Mouse (Mus musculus) heart, embryonic 10.5 days (tissue): ENCODE results near the gene Gm20388. TPM values are rescaled to one million over a fixed set of nuclear protein-coding genes. Genes with fewer than 3 reads are reported as not detected.
A peak's percentile ranks its signal among the peaks of the same experiment; 100 is the strongest.
"Not testable (repeated sequence)": the region's sequence is repeated elsewhere in the genome, so short reads cannot be mapped to it uniquely, and the experiment has no call there.

Experiments
- DNase-seq: peaks from one replicate; pipeline ENCODE4 v3.0.0-alpha.2; 2017; ENCODE audit warnings: low spot score
- H3K27ac ChIP-seq: fragments of 300-500 bp; sonication (generic); 2 replicates; pipeline ENCODE4 v1.5.1; 2016; ENCODE audit warnings: mild to moderate bottlenecking
- H3K27me3 ChIP-seq: fragments of 300-500 bp; sonication (generic); 2 replicates; pipeline ENCODE4 v1.6.1; 2016; ENCODE audit warnings: mild to moderate bottlenecking; ENCODE audit not compliant: poor library complexity, insufficient read depth, severe bottlenecking
- H3K36me3 ChIP-seq: fragments of 300-500 bp; sonication (generic); 2 replicates; pipeline ENCODE4 v1.6.1; 2016; ENCODE audit warnings: mild to moderate bottlenecking, moderate library complexity
- H3K4me1 ChIP-seq: fragments of 300-500 bp; sonication (generic); 2 replicates; pipeline ENCODE4 v1.6.1; 2016; ENCODE audit warnings: mild to moderate bottlenecking
- H3K4me3 ChIP-seq: fragments of 300-500 bp; sonication (generic); 2 replicates; pipeline ENCODE4 v1.5.1; 2016; ENCODE audit warnings: mild to moderate bottlenecking, moderate library complexity
- H3K9me3 ChIP-seq: fragments of 300-500 bp; sonication (generic); 2 replicates; pipeline ENCODE4 v1.6.1; 2016; ENCODE audit warnings: mild to moderate bottlenecking, moderate library complexity
- WGBS: fragments of 180-500 bp; shearing (Covaris S2); methylation state at CpG from one replicate; pipeline ENCODE4 v1.1.7; 2016; 5-methylcytosine and 5-hydroxymethylcytosine counted together
- polyA plus RNA-seq: library from polyadenylated mRNA; unstranded; fragments of >200 nt; fragmentation: Nextera tagmentation; extraction: Ambion mirVana; gene quantifications from 2 replicates; pipeline ENCODE4 v1.2.1, GENCODE M21; 2016

Gene Gm20388
- polyA plus RNA-seq, 1 experiment from 2014 or later: 4.5 TPM

DNA sequence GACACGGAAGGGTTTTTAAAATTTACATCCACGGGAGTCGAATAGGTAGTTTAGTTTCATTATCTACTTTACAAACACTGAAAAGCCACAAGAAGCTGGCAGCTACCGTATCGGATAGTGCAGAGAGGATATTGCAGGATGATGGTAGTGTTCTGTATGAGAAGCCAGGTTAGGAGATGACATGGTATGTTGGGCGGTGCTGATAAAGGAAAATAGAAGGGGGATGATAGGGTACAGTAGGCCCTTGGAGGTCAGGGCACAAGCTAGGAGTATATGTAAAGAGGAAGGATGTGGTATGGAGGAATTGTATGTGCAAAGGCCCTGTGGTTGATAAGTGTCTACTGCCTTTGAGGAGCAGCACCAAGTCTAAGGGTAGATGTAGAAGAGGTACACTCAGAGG is 3543.9 kb downstream of the Gm20388 start:
- Histone ChIP-seq H3K4me1 (no peaks in the 10 kb centered on the region), H3K9me3 (no peaks in the 10 kb centered on the region), H3K4me3 (no peak overlapping the region), H3K27ac (no peak overlapping the region), H3K36me3 (peaks cover 91% of the 10 kb centered on the region), H3K27me3 (no peaks in the 10 kb centered on the region)
- 89% methylated on average over 6 of the region's 6 CpGs for WGBS
- no peak for DNase-seq

DNA sequence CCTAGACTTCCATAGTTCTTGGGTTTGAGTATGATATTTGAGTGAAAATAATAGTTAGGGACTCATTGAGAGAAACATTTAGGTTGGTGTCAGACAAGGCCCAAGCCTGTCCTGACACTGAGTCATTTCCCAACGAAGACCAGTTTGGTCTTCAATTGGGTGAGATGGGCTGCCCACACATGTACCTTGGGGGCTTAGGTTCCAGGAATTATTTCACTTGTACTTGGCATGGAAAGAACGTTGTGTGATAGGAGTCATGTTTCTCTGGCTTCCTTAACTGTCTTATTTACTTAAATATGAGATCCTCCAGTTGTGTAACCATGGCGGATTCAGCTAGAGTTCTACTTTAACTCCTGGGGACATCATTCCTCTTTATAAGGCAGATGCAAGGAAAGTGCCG is 3553.0 kb downstream of the Gm20388 start:
- Histone ChIP-seq H3K27ac (no peak overlapping the region), H3K4me3 (no peak overlapping the region), H3K9me3 (no peaks in the 10 kb centered on the region), H3K36me3 (peaks cover 56% of the 10 kb centered on the region), H3K27me3 (no peaks in the 10 kb centered on the region), H3K4me1 (no peaks in the 10 kb centered on the region)
- 86% methylated on average over 4 of the region's 4 CpGs for WGBS
- no peak for DNase-seq

DNA sequence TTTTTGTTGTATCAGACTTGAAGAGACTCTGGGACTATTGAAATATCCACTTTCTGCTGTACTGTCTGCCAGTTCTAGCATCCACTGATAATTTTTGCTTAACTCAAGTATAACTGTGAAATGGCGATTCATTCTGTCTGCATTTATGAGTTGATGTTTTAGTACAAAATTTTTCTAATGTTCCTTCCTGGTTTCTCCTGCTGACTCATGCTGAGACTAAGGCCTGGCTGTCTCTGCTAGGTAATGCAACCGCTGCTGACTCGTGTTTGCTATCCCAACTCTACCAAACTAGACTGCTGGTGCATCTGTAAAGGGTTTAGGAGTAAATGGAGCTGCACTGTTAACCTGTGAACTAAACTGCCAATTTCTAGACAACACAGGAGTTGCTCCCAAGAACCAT is 3556.8 kb downstream of the Gm20388 start:
- Histone ChIP-seq H3K27me3 (no peaks in the 10 kb centered on the region; the same call in 1 of the 2 replicates), H3K9me3 (no peaks in the 10 kb centered on the region), H3K36me3 (peaks cover 18% of the 10 kb centered on the region), H3K4me1 (no peaks in the 10 kb centered on the region), H3K4me3 (no peak overlapping the region), H3K27ac (no peak overlapping the region)
- no peak for DNase-seq
- 72% methylated on average over 3 of the region's 3 CpGs for whole genome bisulfite sequencing

DNA sequence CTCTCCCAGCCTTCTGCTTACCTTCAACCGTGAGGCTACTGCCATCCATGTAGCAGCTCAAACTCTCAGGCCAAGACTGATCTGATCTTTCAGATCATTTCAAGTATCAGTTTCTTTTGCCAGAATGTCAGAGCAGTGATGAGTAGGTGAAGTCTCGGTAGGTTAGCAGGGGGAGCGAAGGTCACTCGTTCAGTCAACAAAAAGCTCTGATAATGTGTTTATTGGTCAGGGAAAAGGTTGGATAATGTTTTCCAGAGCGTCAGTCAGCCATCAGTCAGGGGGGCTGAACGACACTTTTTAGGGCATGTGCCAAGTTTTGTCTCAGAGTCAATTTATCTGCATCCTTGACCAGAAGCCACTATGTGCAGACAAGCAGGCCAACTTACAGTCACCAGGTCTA is 3562.3 kb downstream of the Gm20388 start:
- not testable (repeated sequence) for H3K4me3 ChIP-seq, H3K9me3 ChIP-seq, DNase-seq, H3K27ac ChIP-seq, H3K27me3 ChIP-seq, H3K36me3 ChIP-seq
- 70% methylated on average over 6 of the region's 6 CpGs for WGBS
- H3K4me1 ChIP-seq: peaks cover 15% of the 10 kb centered on the region

DNA sequence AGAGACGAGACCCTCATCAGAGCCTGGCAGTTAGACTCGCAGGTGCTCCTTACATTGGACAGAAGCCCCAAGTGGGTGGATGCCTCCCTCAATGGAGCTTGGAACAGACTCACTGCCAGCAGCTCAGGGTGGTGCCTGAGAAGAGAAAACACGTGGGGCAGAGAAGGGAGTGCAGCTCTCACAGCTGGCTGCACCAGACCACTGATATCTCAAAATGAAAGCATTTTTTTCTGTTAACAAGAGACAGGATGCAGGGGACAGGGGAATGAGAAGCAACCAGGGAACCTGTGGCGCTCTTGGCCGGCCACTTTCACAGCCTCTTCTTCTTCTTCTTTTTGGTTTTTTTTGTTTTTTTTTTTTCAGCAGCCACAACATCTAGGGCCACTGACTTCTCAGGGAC is 3563.9 kb downstream of the Gm20388 start:
- DNase-seq, H3K27ac ChIP-seq, H3K27me3 ChIP-seq, H3K4me3 ChIP-seq, H3K36me3 ChIP-seq, H3K9me3 ChIP-seq: not testable (repeated sequence)
- H3K4me1 ChIP-seq: peaks cover 26% of the 10 kb centered on the region
- 62% methylated on average over 5 of the region's 5 CpGs for WGBS

DNA sequence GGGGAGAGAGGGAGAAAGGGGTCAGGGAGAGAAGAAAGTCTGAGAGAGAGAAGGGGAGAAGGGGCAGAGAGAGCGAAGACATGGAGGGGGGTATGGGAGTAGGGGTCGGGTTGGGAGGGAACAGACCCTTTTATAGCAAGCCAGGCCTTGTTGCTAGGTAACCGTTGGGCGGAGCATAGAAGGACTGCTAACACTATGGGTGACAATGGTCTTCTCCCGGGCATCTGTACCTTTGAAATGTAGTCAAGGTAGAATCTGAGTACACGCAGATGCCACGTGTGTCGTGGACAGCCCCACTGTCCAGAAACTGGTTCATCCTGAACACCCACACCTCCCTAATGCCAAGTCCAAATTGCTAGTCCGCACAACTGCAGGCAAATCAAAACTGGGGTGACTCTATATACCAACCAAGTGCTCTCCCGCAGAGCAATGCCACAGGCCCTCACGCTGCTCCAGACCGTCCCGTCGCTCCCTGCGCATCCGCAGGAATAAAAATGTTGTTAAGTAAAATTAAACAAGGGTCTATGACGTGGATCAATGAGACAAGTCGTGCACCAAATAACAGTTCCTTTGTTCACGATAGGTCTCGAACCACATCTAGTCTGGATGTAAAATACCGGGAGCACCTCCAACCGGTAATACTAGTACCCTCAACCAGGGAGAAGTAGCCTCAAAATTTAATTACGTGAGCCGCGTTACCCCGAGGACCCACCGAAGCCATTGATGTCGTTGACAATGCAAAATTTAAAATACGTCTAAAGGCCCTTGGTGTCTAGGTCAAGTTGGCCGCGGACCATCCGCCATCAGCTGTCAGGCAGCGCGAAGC is 3566.5 kb downstream of the Gm20388 start:
- peak overlapping the region; percentile 97 for H3K4me3 ChIP-seq
- WGBS: 12% methylated on average over 34 of the region's 34 CpGs
- H3K27me3 ChIP-seq: no peaks in the 10 kb centered on the region
- DNase-seq: no peak
- H3K9me3 ChIP-seq: no peaks in the 10 kb centered on the region
- peaks cover 26% of the 10 kb centered on the region for H3K4me1 ChIP-seq
- peak overlapping the region; percentile 99 for H3K27ac ChIP-seq
- peaks cover 23% of the 10 kb centered on the region for H3K36me3 ChIP-seq

GRCm38 (mm10) chr8:123477737-123478258 is 3567.2 kb downstream of the Gm20388 start, which contains the start of gene Afg3l1:
TSS of gene Afg3l1 (plus strand) at chr8:123477903.
- Histone ChIP-seq H3K4me1 (peaks cover 26% of the 10 kb centered on the region), H3K9me3 (no peaks in the 10 kb centered on the region), H3K27me3 (no peaks in the 10 kb centered on the region), H3K36me3 (peaks cover 30% of the 10 kb centered on the region), H3K27ac (peak within 1 kb of the TSS; percentile 99), H3K4me3 (peak within 1 kb of the TSS; percentile 97)
- WGBS: under 1% methylated on average over 58 of the region's 58 CpGs
- peak; percentile 94 for DNase-seq

GRCm38 (mm10) chr8:123478456-123479218 is 3568.0 kb downstream of the Gm20388 start:
- Histone ChIP-seq H3K4me3 (peak overlapping the region; percentile 97), H3K27ac (peak overlapping the region; percentile 99), H3K9me3 (no peaks in the 10 kb centered on the region), H3K36me3 (peaks cover 34% of the 10 kb centered on the region), H3K27me3 (no peaks in the 10 kb centered on the region), H3K4me1 (peaks cover 26% of the 10 kb centered on the region)
- WGBS: 37% methylated on average over 16 of the region's 16 CpGs
- no peak for DNase-seq

DNA sequence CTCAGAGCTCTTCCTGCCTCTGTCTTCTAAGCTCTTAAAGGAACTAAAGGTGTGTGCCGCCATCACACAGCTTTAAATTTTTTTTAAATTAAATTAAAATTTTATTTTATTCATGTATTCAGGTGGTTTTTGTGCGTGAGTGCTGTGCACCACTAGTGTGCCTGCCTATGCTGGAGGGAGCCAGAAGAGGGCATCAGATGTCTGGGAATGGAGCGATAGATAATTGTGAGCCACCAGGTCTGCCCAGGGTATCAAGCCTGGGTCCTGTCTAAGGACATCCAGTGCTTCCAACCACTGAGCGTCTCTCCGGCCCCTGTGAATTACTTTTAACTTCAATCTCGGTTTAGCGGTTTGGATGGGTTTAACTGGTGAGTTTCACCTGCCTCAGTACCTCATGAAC is 3572.0 kb downstream of the Gm20388 start:
- DNase-seq: no peak
- Histone ChIP-seq H3K27ac (no peak overlapping the region), H3K9me3 (no peaks in the 10 kb centered on the region), H3K36me3 (peaks cover 73% of the 10 kb centered on the region), H3K27me3 (no peaks in the 10 kb centered on the region), H3K4me3 (no peak overlapping the region), H3K4me1 (peaks cover 14% of the 10 kb centered on the region)
- WGBS: 84% methylated on average over 7 of the region's 7 CpGs

DNA sequence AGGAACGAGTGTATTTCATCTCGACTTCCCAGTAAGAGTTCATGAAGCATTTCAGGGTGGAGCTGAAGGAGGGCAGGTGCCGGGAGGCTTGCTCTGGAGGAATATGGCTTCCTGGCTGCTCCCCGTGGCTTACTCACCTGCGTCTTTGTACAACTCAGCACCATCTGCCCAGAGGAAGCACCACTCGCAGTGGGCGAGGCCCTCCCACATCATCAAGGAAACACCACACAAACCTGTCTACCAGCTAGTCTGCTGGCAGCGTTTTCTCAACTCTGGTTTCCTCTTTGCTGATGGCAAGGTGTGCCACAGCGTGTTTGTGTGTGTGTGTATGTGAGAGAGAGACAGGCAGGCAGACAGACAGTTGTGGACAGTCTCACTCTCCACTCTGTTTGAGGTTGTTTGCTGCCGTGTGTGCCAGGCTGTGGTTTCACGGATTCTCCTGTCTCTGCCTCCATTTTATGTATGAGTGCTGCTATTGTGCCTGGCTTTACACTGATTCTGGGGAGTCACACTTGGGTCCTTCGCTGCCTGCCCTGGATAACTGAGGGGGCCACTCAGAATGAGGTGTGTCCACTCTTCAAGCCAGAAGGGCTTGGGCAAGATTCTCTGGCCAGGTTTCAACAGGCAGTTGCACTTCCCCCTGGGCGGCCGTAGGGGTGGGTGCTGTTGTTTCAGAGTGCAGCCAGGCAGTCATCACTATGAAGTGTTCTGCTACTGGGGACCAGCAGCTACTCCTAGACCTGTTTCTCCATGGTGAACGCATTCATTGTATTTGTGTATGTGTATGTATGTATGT is 3580.8 kb downstream of the Gm20388 start:
- no peak overlapping the region for H3K27ac ChIP-seq
- H3K27me3 ChIP-seq: no peaks in the 10 kb centered on the region
- no peak for DNase-seq
- WGBS: 92% methylated on average over 15 of the region's 15 CpGs
- no peak overlapping the region for H3K4me3 ChIP-seq
- H3K36me3 ChIP-seq: peaks cover 98% of the 10 kb centered on the region
- H3K4me1 ChIP-seq: no peaks in the 10 kb centered on the region
- H3K9me3 ChIP-seq: no peaks in the 10 kb centered on the region

DNA sequence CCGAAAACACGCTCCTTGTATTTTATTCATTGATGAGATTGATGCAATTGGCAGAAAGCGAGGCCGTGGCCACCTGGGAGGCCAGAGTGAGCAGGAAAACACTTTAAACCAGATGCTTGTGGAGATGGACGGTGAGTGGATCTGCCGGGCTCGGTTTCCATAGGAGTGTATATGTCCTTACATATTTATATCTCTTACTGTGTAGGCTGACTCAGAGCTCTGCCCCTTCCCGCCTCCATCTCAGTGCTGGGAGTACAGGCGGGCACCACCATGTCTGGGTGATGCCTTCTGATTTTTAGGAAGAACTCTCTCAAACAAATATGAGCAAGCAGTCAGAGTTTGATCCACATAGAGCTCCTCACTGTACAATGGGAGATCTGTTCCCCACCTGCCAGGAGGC is 3582.3 kb downstream of the Gm20388 start:
- Histone ChIP-seq H3K9me3 (no peaks in the 10 kb centered on the region), H3K27ac (no peak overlapping the region), H3K36me3 (peaks cover 98% of the 10 kb centered on the region), H3K27me3 (no peaks in the 10 kb centered on the region), H3K4me3 (no peak overlapping the region), H3K4me1 (no peaks in the 10 kb centered on the region)
- 94% methylated on average over 9 of the region's 9 CpGs for WGBS
- no peak for DNase-seq

DNA sequence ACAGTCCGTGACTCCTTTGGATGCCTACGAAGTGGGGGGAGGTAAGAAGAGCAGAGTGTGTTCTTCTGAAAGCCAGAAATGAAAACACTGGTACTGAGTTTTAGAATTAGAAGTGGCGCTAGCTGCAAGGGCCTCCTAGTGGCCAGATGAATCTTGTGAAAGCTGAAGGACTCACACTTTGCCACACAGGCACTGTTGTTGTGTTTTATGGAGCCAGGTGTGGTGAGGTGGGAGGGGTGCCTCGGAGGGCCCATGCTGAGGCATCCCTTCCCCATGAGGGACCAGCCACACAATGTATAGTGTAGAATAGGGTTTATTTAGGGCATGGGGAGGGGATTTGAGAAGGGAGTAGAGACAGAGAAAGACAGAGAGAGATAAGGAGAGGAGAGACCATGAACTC is 3587.1 kb downstream of the Gm20388 start:
- no peaks in the 10 kb centered on the region for H3K9me3 ChIP-seq
- no peaks in the 10 kb centered on the region for H3K4me1 ChIP-seq
- H3K27me3 ChIP-seq: no peaks in the 10 kb centered on the region
- WGBS: 90% methylated on average over 4 of the region's 4 CpGs
- peaks cover 99% of the 10 kb centered on the region for H3K36me3 ChIP-seq
- no peak overlapping the region for H3K4me3 ChIP-seq
- DNase-seq: no peak
- no peak overlapping the region for H3K27ac ChIP-seq
